Mouse (Mus musculus): ENCODE measurements around the gene Hsd17b10. TPM values are rescaled to one million over a fixed set of nuclear protein-coding genes. Genes with fewer than 3 reads are reported as not detected.

The Hsd17b10 gene
- polyA plus RNA-seq, 1 experiment, result 151 TPM

- H3ac ChIP-seq (ENCODE audit: control insufficient read depth, insufficient read length), result no peak overlapping the region
- TF ChIP-seq TCF3 (IDR thresholded peaks at IDR 0.05; ENCODE audit: insufficient read length, low read depth), result no peak
- no peak overlapping the region for H3K4me2 ChIP-seq (ENCODE audit: low read depth)
- peaks cover 50% of the 10 kb centered on the region for H3K79me2 ChIP-seq (ENCODE audit: control insufficient read depth, insufficient read depth)
- H3K4me3 ChIP-seq, result no peak overlapping the region
- no peaks in the 10 kb centered on the region for H3K36me3 ChIP-seq (ENCODE audit: control insufficient read depth, insufficient read depth)
- H3K27me3 ChIP-seq (ENCODE audit: control insufficient read depth, insufficient read depth, insufficient read length), result no peaks in the 10 kb centered on the region
Measured at GRCm38 (mm10) chrX:152019294-152019693, 17.6 kb downstream of the Hsd17b10 start.

GRCm38 (mm10) chrX:152039865-152040264 lies 38.2 kb downstream of the Hsd17b10 start:
- H3K79me2 ChIP-seq (ENCODE audit: control insufficient read depth, insufficient read depth), result no peaks in the 10 kb centered on the region
- H3K36me3 ChIP-seq (ENCODE audit: control insufficient read depth, insufficient read depth), result peaks cover 9% of the 10 kb centered on the region

GRCm38 (mm10) chrX:152047230-152047629 lies 45.6 kb downstream of the Hsd17b10 start:
- no peaks in the 10 kb centered on the region for H3K27me3 ChIP-seq (ENCODE audit: control insufficient read depth, insufficient read depth, insufficient read length)
- no peak overlapping the region for H3ac ChIP-seq (ENCODE audit: control insufficient read depth, insufficient read length)
- no peak overlapping the region for H3K4me2 ChIP-seq (ENCODE audit: low read depth)
- no peak for TF ChIP-seq POLR2A (IDR thresholded peaks at IDR 0.05; ENCODE audit: insufficient read length, low read depth)
- no peak for TF ChIP-seq USF1 (IDR thresholded peaks at IDR 0.05; ENCODE audit: low read depth)
- TF ChIP-seq TCF12 (IDR thresholded peaks at IDR 0.05; ENCODE audit: insufficient read depth, poor library complexity, severe bottlenecking), result no peak
- no peak for TF ChIP-seq TCF3 (IDR thresholded peaks at IDR 0.05; ENCODE audit: insufficient read length, low read depth)
- TF ChIP-seq REST (IDR thresholded peaks at IDR 0.05; ENCODE audit: insufficient read depth, insufficient read length), result no peak
- no peak for TF ChIP-seq MAX (IDR thresholded peaks at IDR 0.05; ENCODE audit: low read depth)
- no peak for TF ChIP-seq SRF (IDR thresholded peaks at IDR 0.05; ENCODE audit: control insufficient read depth, insufficient read length, low read depth)
- no peaks in the 10 kb centered on the region for H3K79me2 ChIP-seq (ENCODE audit: control insufficient read depth, insufficient read depth)
- H3K4me3 ChIP-seq, result no peak overlapping the region
- peaks cover 4% of the 10 kb centered on the region for H3K36me3 ChIP-seq (ENCODE audit: control insufficient read depth, insufficient read depth)

More at GRCm38 (mm10) chrX:152039865-152040264, 38.2 kb downstream of the Hsd17b10 start:
- TF ChIP-seq MAX (IDR thresholded peaks at IDR 0.05; ENCODE audit: low read depth), result no peak
- no peak for TF ChIP-seq TCF3 (IDR thresholded peaks at IDR 0.05; ENCODE audit: insufficient read length, low read depth)
- TF ChIP-seq POLR2A (IDR thresholded peaks at IDR 0.05; ENCODE audit: insufficient read length, low read depth), result no peak
- TF ChIP-seq MYOG (IDR thresholded peaks at IDR 0.05; ENCODE audit: control insufficient read depth in 1 of 3, insufficient read depth in 1 of 3, insufficient read length in 2 of 3, low read depth in 2 of 3), result no peak
- no peak for TF ChIP-seq TCF12 (IDR thresholded peaks at IDR 0.05; ENCODE audit: insufficient read depth, poor library complexity, severe bottlenecking)
- no peak for TF ChIP-seq POLR2AphosphoS2 (IDR thresholded peaks at IDR 0.05; ENCODE audit: insufficient read length, low read depth)
- no peak for TF ChIP-seq USF1 (IDR thresholded peaks at IDR 0.05; ENCODE audit: low read depth)
- TF ChIP-seq SRF (IDR thresholded peaks at IDR 0.05; ENCODE audit: control insufficient read depth, insufficient read length, low read depth), result no peak
- Histone ChIP-seq H3ac (ENCODE audit: control insufficient read depth, insufficient read length) (no peak overlapping the region), H3K27me3 (ENCODE audit: control insufficient read depth, insufficient read depth, insufficient read length) (no peaks in the 10 kb centered on the region), H3K4me3 (no peak overlapping the region), H3K4me2 (ENCODE audit: low read depth) (no peak overlapping the region)

- Histone ChIP-seq H3K4me2 (ENCODE audit: low read depth) (no peak overlapping the region), H3K36me3 (ENCODE audit: control insufficient read depth, insufficient read depth) (peaks cover 4% of the 10 kb centered on the region), H3ac (ENCODE audit: control insufficient read depth, insufficient read length) (no peak overlapping the region), H3K79me2 (ENCODE audit: control insufficient read depth, insufficient read depth) (no peaks in the 10 kb centered on the region), H3K27me3 (ENCODE audit: control insufficient read depth, insufficient read depth, insufficient read length) (no peaks in the 10 kb centered on the region), H3K4me3 (no peak overlapping the region)
- TF ChIP-seq MAX (IDR thresholded peaks at IDR 0.05; ENCODE audit: low read depth) (no peak), TCF3 (IDR thresholded peaks at IDR 0.05; ENCODE audit: insufficient read length, low read depth) (no peak), POLR2AphosphoS2 (IDR thresholded peaks at IDR 0.05; ENCODE audit: insufficient read length, low read depth) (no peak), POLR2A (IDR thresholded peaks at IDR 0.05; ENCODE audit: insufficient read length, low read depth) (no peak), MYOG (IDR thresholded peaks at IDR 0.05; ENCODE audit: control insufficient read depth in 1 of 3, insufficient read depth in 1 of 3, insufficient read length in 2 of 3, low read depth in 2 of 3) (no peak), MYOD1 (IDR thresholded peaks at IDR 0.05; ENCODE audit: control insufficient read depth in 1 of 3, insufficient read length in 2 of 3, low read depth in 2 of 3) (no peak), SRF (IDR thresholded peaks at IDR 0.05; ENCODE audit: control insufficient read depth, insufficient read length, low read depth) (no peak), CEBPB (IDR thresholded peaks at IDR 0.05; ENCODE audit: insufficient read depth, poor library complexity, severe bottlenecking) (no peak), USF1 (IDR thresholded peaks at IDR 0.05; ENCODE audit: low read depth) (no peak), TCF12 (IDR thresholded peaks at IDR 0.05; ENCODE audit: insufficient read depth, poor library complexity, severe bottlenecking) (no peak), REST (IDR thresholded peaks at IDR 0.05; ENCODE audit: insufficient read depth, insufficient read length) (no peak), E2F4 (IDR thresholded peaks at IDR 0.05; ENCODE audit: insufficient read depth) (no peak)
Measured at GRCm38 (mm10) chrX:152052546-152052945, 50.9 kb downstream of the Hsd17b10 start.

Other genes starting within 250 kb of the Hsd17b10 start
- gene Huwe1, start 201.0 kb upstream of the Hsd17b10 start, polyA plus RNA-seq (2012; fragmentation: generic; extraction: Trizol), result 40.3 TPM
- gene Ribc1, start 14.4 kb downstream of the Hsd17b10 start, polyA plus RNA-seq (2012; fragmentation: generic; extraction: Trizol), result 0.97 TPM
- 16.7 TPM for gene Smc1a, start 14.6 kb downstream of the Hsd17b10 start, polyA plus RNA-seq (2012; fragmentation: generic; extraction: Trizol)
- gene Iqsec2, start 142.4 kb downstream of the Hsd17b10 start, polyA plus RNA-seq (2012; fragmentation: generic; extraction: Trizol), result 11.2 TPM
- gene Kdm5c, start 231.2 kb downstream of the Hsd17b10 start, polyA plus RNA-seq (2012; fragmentation: generic; extraction: Trizol), result 36.6 TPM